Mouse (Mus musculus): Measurements from ENCODE around the gene Ap2a1. TPM values are rescaled to one million over a fixed set of nuclear protein-coding genes. Genes with fewer than 3 reads are reported as not detected.

Gene Ap2a1
- polyA plus RNA-seq, 1 experiment = 254 TPM

GRCm38 (mm10) chr7:44954091-44954885 is 25.0 kb upstream of the Ap2a1 start:
- DNase-seq (ENCODE audit: extremely low spot score in 1 of 2, low spot score in 1 of 2) = no peak

DNA sequence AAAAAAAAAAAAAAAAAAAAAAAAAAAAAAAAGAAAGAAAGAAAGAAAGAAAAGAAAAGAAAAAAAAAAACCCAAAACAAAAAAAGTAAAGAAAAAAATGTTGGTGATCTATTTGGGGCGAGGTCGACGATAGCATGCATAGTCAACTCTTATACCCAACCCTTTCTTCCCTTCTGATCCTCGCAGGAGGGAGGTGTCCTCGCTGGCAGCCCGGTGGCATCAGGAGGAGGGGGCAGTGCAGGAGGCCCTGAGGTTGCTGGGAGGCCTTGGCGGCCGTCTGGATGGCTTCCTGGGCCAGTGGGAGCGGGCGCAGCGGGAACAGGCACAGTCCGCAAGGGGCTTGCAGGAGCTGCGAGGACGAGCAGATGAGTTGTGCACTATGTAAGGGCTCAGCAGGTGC is 24.3 kb upstream of the Ap2a1 start:
- no peak for DNase-seq (ENCODE audit: extremely low spot score in 1 of 2, low spot score in 1 of 2)

DNA sequence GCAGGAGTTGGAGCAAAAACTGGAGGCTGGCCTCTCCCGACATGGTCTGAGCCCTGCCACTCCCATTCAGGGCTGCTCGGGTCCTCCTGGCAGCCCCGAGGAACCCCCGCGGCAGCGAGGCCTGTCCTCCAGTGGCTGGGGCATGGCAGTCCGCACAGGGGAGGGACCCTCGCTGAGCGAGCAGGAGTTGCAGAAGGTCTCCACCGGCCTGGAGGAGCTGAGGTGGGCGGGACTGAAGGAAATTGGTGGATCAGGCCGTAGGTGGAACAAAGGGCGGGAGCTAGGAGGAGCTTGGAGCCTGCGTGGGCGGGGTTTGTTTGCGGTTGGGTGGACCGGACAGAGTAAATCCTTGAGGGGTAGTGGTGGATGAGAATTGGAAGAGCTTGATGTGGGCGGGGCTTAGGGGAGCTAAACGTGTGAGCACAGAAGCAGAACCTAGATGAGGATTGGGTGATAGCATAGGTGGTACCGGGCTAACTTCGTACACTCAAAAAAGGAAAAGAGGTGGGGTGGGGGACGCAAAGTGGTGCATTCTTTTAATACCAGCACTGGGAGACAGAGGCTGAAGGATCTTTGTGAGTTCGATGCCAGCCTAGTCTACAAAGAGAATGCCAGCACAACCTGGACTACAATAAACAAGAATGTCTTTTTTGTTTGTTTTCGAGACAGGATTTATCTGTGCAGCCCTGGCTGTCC is 23.5 kb upstream of the Ap2a1 start:
- peak; percentile 66 to 88 for DNase-seq (ENCODE audit: extremely low spot score in 1 of 2, low spot score in 1 of 2)

DNA sequence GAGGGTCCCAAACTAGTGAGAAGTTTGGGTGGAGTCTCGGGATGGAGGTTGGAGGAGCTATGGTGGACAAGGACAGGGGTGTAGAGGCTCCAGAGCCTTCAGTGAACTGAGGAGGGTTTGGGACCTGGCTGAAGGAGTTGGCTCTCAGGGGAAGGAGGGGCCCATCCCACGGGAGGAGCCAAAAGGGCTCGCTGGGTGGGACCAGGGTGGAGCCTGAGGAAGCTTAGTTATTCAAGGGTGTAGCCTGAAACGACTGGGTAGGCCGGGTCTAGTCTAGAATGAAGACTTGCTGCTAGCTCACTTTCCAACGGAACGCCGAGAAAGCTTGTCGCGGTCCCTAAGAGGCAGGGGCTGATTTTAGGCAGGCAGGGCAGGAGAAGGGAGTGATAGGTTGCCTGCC is 22.7 kb upstream of the Ap2a1 start:
- DNase-seq (ENCODE audit: extremely low spot score in 1 of 2, low spot score in 1 of 2) = no peak

- peak in 1 of 2 experiments; percentile 59 for DNase-seq (ENCODE audit: extremely low spot score in 1 of 2, low spot score in 1 of 2)
These were observed 20.6 kb upstream of the Ap2a1 start for GRCm38 (mm10) chr7:44949922-44950321.

DNA sequence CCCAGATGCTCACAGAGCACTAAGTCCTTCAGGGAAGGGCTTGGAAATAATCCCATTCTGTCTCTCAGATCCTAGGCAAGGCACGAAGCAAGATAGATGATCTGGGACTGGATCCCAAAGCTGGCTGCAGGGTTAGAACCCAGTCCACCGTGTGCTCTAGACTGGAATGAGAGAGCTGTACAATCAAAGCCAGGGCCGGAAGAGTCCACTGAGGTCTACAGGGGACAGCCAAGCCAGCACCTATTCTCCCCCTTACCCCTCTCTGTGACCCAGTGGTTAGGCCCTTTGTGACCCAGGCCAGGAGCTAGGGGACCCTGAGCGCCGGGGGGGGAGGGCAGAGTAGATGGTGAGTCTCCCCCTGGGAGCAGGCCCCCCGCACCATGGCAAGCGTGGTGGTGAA is 13.6 kb upstream of the Ap2a1 start, which contains the start of gene Tsks:
TSS of gene Tsks (plus strand) at position 301 of the 400 bp plus-strand sequence.
- DNase-seq (ENCODE audit: extremely low spot score in 1 of 2, low spot score in 1 of 2) = no peak

DNA sequence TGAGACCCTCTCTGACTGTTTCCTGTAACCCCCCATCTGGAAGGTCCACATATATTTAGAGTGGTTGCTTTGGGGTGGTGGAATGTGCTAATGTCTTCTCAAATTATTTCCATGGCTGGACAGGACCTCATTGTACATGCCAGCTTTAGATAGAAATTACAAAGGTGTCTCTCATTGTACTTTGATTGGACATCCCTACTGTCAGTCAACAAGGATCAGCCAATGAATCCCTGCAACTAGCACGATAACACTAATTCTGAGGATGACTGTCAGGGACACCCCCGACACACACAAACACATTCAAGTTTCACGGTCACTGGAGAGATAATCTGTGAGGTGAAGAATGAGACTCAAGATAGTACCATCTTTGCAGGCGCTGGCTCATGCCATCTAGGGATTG is 9.4 kb upstream of the Ap2a1 start:
- DNase-seq (ENCODE audit: extremely low spot score in 1 of 2, low spot score in 1 of 2) = no peak

GRCm38 (mm10) chr7:44928570-44928969 is 726 bp downstream of the Ap2a1 start:
- DNase-seq (ENCODE audit: extremely low spot score in 1 of 2, low spot score in 1 of 2) = no peak

DNA sequence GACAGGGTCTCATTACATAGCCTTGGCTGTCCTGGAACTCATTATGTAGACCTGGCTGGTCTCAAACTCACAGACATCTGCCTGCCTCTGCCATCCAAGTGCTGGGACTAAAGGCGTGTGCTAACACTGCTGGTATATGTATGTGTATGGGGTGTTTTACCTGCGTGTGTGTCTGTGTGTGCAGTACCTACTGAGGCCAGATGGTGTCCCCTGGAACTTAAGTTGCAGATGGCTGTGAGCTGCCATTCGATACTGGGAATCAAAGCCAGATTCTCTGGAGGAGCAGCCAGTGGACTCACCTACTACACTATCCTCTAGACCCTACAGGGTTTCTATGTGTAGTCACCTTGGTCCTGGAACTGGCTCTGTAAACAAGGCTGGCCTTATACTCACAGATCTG is 3.8 kb downstream of the Ap2a1 start:
- DNase-seq (ENCODE audit: extremely low spot score in 1 of 2, low spot score in 1 of 2) = no peak

DNA sequence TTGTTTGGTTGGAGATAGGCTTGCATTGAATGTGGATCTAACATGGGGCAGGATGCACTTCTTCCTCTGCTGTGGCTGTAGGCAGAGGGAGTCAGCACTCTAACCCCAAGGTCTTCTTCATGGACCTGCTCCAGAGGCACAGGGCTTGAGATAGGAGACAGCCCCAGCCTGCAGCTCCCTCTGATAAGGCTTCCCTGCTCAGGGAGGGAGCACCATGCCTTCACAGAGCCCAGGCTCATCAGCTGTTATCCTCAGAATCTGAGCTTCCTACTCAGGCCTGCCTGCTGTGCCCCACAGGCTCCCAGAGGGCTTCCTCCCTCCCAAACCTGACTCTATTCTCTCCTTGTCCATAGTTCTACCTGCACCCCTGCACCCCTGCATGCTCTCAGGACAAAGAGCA is 6.8 kb downstream of the Ap2a1 start:
- DNase-seq (ENCODE audit: extremely low spot score in 1 of 2, low spot score in 1 of 2) = no peak

DNA sequence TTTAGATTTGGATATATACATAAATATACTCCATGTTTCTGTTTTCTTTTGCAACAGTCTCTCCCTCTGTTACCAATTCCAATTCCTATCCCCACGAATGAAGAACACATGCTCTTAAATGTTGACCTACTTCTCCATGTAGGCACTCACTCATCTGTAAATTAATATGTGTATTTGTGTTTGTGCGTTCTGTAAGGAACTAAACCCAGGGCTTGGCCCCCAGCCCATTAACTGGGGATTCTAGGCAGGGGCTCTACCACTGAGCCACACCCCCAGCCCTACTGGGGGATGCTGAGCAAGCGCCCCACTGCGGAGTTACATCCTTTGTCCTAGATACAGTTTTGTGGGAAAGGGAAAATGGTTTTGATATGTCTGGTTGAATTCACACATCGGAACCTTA is 10.2 kb downstream of the Ap2a1 start:
- no peak for DNase-seq (ENCODE audit: extremely low spot score in 1 of 2, low spot score in 1 of 2)

DNA sequence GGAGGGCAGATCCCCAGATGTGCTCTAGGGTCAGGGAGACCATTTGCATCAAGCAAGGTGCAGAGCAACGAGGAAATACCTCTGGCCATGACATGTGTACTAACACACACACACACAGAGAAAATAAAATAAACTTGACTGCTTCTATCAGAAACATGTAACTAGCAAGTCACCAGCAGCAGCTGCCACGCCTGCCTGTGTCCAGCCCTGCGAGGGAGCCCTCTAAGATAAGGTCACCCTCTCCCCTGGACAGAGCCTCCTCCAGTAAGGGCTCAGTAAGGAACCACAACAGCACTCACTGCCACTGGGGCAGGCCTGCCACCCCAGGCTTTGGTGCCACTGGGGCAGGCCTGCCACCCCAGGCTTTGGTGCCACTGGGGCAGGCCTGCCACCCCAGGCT is 11.1 kb downstream of the Ap2a1 start:
- no peak for DNase-seq (ENCODE audit: extremely low spot score in 1 of 2, low spot score in 1 of 2)

GRCm38 (mm10) chr7:44916881-44917280 is 12.4 kb downstream of the Ap2a1 start:
- no peak for DNase-seq (ENCODE audit: extremely low spot score in 1 of 2, low spot score in 1 of 2)

GRCm38 (mm10) chr7:44916191-44916590 is 13.1 kb downstream of the Ap2a1 start:
- no peak for DNase-seq (ENCODE audit: extremely low spot score in 1 of 2, low spot score in 1 of 2)

DNA sequence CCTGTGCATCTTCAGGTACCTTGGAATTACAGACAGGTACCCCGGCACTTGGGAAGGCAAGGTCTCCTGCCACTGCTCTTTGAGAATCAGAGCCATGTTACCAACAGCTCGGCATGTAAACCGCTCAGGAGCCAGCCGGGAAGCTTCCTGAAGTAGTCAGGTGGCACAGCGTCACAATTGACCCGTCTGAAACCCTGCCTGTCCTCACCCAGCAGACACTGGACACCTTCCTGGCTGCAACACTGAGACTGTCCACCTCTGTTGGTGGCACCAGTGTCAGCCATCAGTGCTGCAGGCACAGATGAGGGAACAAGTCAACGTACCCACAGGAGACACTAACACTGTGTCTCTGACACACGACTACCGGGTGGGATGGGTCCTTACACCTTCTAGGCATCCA is 14.0 kb downstream of the Ap2a1 start:
- no peak for DNase-seq (ENCODE audit: extremely low spot score in 1 of 2, low spot score in 1 of 2)

DNA sequence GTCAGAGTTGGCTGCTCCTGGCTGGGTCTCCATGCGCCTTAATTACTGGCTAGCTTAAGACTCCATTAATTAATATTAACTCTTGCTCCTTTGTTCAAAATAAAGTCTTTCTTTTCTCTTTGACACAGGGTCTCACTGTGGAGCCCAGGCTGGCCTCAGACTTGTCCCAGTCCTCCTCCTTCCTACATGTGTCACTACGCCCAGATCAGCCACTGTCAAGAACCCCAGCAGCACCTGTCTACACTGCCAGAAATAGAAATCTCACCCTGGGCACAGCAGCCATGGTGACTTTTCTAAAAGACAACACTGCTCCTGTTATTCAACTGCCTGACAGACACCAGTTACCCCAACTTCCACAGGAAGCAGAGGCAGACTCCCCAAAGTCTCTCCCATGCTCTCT is 14.9 kb downstream of the Ap2a1 start:
- DNase-seq (ENCODE audit: extremely low spot score in 1 of 2, low spot score in 1 of 2) = no peak

- DNase-seq (ENCODE audit: extremely low spot score in 1 of 2, low spot score in 1 of 2) = no peak
These were observed 20.4 kb downstream of the Ap2a1 start for GRCm38 (mm10) chr7:44908706-44909476.

GRCm38 (mm10) chr7:44905430-44905829 is 23.9 kb downstream of the Ap2a1 start:
- DNase-seq (ENCODE audit: extremely low spot score in 1 of 2, low spot score in 1 of 2) = peak in 1 of 2 experiments; percentile 70

GRCm38 (mm10) chr7:44901230-44901722 is 28.0 kb downstream of the Ap2a1 start:
- no peak for DNase-seq (ENCODE audit: extremely low spot score in 1 of 2, low spot score in 1 of 2)

DNA sequence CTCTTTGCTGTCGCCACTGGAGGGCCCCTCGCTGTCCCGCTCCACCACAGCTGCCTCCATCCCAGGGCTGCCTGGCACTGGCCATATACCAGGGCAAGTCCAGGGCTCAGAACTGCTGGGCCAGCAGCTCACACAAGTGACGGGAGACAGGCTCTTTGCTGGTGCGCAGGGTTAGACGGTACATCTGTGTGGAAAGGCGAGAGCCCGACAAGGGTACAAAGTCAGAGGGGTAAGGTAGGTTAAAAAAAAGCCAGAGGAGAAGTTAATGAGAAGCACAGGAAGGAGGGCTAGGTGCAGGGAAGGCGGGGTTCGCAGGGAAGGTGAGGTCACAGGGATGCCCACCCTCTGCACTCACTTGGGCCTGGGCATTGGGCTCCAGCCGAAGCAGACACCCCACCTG is 28.7 kb downstream of the Ap2a1 start:
- DNase-seq (ENCODE audit: extremely low spot score in 1 of 2, low spot score in 1 of 2) = no peak

- DNase-seq (ENCODE audit: extremely low spot score in 1 of 2, low spot score in 1 of 2) = no peak
These were observed 30.7 kb downstream of the Ap2a1 start for GRCm38 (mm10) chr7:44898607-44899006.
